Mouse (Mus musculus): ENCODE data around the gene 1700015F17Rik.

1700015F17Rik gene

DNA sequence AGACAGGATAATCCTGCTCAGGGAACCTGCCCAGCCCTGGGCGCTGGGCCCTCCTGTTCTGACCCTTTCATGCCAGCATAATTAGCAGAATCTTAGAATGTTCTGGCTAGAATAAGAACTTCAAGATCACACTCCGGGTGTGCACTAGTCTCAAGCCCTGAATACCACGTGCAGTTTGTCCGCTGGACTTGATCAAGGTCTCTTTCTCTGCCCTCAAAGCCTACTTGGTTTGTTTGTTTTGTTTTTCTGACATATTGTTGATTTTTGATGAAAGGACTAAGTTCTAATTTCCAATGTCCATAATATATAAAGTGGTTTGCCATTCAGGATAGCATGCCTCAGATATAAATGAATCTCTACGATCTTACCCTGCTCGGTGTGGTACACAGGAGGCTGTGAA is at the start of gene 1700015F17Rik:
Gene 1700015F17Rik, minus strand, starts transcription at position 101 of the 400 bp plus-strand sequence.
- no peak for DNase-seq (ENCODE audit: low spot score in 2 of 2)

DNA sequence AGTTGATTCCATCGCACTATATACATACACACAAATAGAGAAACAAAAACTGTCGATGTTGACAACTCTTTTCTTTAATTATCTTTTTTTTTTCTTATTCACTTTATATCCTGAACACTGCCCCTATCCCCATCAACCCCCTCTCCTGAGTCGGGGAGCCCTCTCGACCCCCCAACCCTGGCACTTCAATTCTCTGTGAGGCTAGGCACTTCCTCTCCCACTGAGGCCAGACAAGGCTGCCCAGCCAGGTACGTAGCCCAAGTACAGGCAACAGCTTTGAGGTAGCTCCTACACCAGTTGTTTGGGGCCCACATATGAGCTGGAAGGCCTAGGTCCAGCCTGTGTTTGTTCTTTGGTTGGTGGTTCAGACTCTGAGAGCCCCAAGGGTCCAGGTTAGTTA is 36.5 kb upstream of the 1700015F17Rik start:
- DNase-seq (ENCODE audit: low spot score in 2 of 2), result no peak

DNA sequence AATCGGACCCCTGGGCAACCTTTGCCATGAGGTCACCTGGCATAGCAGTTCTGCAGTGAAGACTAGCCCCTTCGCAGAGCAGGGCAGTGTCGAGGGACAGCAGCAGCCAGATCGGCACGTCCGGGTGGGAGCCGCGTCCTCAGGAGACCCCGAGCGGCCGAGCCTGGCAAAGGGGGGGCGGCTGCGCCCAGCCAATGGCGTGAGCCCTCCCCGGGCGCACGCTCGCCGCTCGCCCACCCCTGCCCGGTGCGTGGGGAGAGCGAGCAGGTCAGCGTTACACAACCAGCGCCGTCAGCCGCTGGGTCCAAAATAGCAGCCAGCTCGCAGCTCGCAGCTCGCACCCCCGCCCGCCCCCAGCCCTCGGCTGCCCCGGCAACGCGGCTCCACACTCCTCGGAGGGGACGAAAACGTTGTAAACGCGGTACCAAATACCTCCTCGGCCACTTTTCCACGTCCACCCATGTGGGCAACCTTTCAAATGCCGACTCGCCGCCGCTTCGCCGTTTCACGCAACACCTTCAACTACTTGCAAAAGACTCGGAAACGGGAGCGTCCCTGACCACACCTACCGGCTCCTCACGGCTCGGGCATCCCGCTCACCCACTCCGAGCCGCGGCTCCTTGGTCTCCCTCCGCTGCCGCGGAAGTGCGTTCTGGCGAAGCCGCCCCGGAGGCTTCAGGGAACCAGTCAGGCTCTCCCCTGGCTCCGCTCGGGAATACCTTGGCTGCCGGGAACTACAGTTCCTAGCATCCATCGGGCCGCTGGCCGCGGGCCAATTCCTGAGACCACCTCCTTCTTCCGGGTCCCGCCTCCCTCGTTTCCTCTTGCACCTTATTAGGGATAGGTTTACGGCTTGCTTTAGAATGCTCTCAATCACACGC is 35.5 kb upstream of the 1700015F17Rik start, which contains the start of gene Cldn12:
Gene Cldn12, minus strand, starts transcription at position 763 of the 881 bp plus-strand sequence.
- DNase-seq (ENCODE audit: low spot score in 2 of 2), result peak; percentile 94 to 97

DNA sequence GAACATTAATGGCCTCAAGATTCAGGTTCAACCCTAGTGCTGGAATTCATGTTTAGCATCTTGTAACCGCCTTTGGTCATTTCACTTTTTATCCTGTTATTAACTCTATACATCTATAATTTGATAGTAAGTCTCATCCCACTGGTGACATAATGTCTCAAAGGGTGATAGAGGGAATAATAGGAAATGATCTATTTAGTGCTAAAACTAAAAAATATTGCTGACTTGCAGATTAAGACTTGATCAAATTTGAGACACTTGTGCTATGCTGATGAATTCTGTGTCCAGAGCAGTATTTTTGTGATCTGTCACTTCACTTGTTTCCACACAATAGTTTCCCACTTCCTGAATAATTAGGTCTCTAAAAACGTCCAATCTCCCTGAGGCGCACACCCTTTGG is 32.5 kb upstream of the 1700015F17Rik start:
- no peak for DNase-seq (ENCODE audit: low spot score in 2 of 2)

DNA sequence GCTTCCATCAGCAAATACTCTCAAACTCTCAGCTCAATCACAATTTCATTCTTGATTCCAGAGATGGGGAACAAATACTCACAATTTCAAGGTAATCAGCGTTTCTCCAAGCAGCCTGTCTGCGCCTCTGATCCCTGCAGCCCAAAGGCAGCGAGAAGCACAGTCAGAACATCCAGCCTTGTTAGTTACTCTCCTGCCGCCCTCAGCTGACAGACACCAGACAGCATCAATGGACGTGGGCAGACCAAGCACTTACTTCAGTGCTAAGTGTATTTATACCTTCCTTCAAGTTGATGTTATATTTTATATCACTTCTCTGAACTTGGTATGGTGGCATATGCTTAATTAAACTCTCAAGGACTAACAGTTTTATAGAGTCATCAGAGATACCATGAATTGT is 32.0 kb upstream of the 1700015F17Rik start:
- DNase-seq (ENCODE audit: low spot score in 2 of 2), result no peak

DNA sequence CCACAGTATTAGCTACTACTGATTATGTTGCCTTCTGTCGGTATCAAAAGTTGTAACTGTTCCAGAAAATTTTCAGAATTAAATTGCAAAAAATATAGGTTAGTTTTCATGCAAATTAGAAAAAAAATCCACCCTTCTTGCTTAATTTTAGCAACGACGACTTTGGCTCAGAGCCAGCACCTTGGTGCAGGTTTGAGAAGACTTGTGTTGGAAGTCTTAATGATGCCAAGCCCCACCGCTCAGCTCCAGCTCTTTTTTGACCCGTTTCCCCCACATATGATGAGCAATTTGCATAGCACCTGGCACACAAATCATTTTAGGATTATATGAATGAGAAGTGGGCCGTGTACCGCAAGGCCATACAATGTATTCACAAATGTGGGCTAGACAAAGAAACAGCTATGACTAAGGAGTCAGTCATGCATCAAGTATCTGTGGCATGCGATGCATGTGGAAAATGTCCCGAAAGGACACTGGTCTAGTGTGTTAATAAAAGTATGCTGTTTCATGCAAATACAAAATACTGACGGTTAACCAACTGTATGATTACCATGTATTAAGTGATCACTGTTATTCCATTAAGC is 31.5 kb upstream of the 1700015F17Rik start:
- DNase-seq (ENCODE audit: low spot score in 2 of 2), result peak in 1 of 2 experiments; percentile 63

DNA sequence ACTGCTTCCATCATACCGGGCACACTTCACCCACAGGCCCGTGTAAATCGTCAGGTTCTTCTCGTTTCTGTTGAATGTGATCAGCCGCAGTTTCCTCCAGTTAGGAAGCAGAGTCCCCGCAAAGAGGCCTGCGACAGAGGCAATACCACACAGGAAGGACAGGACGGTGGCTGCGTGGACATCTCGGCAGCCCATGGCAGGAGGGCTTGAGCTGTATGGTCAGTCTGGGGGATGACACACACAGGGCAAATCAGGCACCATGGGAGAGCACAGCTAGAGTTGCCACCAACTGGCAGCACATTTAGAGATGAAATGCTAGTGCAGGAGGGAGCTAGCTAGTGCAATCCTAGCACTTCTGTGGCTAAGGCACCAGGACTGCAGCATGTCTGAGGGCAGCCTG is 29.3 kb upstream of the 1700015F17Rik start:
- DNase-seq (ENCODE audit: low spot score in 2 of 2), result no peak

DNA sequence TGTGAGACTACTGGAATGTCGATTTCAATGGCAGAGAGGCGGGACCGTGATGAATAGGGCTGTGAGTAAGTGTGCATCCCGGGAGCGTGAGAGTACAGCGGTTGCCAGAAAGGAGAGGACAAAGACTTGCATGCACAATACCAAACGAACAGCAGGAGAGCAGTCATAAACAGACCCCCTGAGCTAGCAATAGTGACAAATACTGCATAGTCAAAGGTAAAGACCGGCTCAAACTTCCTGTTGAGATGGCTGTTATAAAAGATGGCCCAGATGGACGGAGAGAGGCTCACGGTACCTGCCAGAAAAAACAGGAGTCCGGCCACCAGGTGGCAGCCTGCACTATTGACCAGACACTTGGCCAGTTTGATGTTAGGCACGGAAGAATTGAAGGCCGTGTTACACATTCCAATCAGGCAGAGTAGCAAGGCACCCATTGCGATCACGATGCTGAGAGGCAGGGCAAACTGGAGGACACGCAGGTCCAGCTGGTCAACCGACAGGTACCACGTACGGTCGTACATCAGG is 28.8 kb upstream of the 1700015F17Rik start:
- DNase-seq (ENCODE audit: low spot score in 2 of 2), result peak; percentile 20 to 69

DNA sequence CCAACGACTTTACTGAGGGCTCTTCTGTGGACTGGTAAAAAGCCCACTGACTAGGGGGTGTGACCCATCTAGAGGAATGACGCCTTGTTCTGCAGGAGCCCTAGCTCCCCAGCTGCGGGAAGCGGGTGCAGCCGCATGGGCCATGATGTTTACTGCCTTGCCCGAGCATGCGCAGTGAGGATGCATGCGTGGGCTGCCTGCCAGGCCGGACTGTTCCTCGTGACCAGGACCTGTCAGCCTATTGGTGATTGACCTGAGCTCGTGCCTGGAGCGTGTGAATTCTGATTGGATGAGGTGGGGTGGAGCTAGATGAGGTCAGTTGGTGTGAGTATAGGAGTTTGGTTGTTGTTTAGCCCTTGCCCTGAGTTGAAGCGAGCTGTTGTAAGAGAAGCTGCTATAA is 25.5 kb upstream of the 1700015F17Rik start:
- DNase-seq (ENCODE audit: low spot score in 2 of 2), result no peak

DNA sequence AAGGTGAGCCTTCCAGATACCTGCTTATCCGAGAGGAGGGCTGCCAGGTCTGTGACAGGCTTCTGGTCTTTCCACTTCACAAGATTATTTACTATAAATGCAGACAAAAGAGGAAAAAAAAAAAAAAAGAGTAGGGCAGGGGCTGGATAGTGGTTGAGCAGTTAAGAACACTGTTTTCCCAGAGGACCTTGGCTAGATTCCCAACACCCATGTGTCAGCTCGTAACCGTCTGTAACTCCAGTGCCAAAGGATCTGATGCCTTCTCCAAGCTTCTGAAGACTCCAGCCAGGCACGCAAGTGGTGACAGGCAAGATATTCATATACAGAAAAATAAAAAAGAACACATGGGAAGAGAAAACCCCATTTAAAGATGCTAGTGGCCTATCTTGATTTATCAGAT is 24.4 kb upstream of the 1700015F17Rik start:
- no peak for DNase-seq (ENCODE audit: low spot score in 2 of 2)

DNA sequence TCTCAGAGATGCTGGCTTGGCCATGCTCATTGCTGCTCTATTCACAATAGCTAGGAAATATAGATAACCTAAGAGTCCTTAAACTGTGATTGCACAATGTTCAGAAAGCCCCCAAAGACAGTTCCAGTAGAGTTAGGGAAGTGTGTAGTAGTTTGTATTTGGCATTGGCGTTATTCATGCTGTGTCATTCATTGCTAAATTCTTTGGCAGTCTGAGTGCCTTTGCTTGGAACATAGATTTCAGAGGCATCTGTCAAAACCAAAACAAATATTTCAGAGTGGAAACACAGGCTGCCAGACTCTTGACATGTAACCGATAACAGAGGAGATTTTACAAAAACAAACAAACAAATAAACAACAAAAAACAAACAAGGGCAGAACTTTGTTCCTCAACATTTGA is 22.6 kb upstream of the 1700015F17Rik start:
- DNase-seq (ENCODE audit: low spot score in 2 of 2), result no peak

DNA sequence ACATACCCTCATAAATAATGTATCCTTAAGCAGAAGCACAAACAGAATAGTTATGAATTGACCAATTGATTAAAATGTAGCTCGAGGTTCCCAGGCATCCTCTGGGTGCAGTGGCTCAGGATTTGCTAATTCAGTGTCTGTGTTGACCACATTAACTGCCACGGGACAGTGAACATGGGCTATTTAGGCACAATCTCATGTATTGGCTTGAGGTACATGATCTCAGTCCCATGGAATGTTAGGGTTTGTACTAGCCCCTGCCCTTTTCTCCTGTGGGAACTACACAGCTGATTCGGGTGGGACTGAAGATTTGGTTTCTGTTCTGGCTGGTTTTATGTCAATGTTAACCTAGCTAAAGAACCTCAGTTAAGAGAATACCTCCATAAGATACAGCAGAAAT is 17.4 kb upstream of the 1700015F17Rik start:
- DNase-seq (ENCODE audit: low spot score in 2 of 2), result no peak

DNA sequence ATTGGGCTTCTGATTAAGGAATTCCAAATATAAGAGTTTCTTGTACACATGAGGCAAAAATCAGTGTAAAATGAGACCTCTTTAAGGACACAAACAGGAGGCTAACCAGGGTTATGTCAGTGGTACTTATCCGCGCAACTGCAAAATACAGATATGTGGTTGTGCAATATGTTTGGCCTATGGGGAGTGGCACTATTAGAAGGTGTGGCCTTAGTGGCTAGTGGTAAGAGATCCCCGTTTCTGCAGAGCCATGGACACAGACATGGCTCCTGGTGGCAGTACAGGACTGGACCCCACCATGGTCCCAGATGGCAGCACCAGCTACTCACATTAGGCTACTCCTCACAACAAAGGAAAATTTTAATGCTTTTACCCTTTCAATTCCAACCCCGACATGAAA is 16.1 kb upstream of the 1700015F17Rik start:
- no peak for DNase-seq (ENCODE audit: low spot score in 2 of 2)

DNA sequence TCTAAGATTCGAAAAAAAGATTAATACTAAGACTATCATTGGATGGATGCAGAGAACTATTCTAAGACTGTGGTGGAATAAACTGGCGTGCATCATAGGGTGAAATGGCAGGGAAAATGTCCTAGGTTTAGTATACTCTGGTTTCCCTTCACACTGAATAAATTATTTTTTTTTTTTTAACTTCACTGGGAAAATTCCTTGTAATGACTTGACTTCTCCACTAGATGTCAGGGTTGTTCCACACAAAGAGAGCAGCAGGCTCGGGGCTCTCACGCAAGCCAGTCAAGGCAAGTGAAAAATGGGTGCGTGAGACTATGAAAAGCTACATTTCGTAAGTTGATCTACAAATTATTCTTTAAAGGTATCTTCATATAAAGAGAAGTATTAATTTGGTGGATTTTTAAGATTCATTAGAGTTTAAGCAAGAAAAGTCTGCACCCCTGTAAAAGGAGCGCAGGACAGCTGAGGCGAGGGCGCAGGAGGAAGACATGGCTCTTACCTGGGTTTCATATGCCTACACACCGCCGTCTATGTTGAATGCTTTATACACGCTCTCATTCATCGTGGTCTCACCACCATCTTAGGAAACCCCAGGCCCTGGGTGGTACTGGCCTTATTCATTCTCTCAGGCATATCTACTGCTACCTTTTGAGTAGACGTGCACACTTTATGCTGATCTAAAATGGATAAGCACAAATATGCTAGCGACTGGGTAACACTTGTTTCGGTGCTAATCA is 15.5 kb upstream of the 1700015F17Rik start:
- DNase-seq (ENCODE audit: low spot score in 2 of 2), result no peak

DNA sequence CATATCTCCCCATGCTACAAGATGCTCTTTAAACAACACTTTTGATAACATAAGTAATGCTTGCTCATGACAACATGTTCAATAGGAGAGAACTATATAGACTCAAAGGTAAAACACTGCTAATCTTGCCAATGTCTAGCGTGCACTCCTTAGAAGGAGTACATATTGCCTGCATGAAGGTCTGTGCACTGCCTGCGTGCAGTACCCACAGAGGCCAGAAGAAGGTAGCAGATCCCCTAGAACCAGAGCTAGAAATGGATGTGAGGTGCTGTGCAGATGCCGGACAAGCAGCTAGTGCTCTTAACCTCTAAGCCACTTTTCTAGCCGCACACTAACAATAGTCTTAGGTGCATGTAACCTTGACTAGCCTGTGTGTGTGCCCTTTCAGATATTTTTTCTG is 13.2 kb upstream of the 1700015F17Rik start:
- DNase-seq (ENCODE audit: low spot score in 2 of 2), result no peak

DNA sequence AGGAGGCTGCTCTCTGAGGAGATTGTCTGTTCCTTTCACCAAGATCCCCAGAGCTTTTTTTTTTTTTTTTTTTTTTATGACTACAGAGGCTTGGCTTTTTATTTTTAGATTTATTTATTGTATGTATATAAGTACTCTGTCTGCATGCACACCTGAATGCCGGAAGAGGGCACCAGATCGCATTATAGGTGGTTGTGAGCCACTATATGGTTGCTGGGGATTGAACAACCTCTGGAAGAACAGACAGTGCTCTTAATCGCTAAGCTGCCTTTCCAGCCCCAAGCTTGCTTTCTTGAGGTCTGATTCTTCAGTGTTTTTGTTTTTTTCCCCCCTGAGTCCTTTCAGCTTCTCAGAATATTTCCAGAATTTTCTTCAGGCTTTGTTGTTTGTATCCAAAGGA is 7.1 kb upstream of the 1700015F17Rik start:
- no peak for DNase-seq (ENCODE audit: low spot score in 2 of 2)

DNA sequence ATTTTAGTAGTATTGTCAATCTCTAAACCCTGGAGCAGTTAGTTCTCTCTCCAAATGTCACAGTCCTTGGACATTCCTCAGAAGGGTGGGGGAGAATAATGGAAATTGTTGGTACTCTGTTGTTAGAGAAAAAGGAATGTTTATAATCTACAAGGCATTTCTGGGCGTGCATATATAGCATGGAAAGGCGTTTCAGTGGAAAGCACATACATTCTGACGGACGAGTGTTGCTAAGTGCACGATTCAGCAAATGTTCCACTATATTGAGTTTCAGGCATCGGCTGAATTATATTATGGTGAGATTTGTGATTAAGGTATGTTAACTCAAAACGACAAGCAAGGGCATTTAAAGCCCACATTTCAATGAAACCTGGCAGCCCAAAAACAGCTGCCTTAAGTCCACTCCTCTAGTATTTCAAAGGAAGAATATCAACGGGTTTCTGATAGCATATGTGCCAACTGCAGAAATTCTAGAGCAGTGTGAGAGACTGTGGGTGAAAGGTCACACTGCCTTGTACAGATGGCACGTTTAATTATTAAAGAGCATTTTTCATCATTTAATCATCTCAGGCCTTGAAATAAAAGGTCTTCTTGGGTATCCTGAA is 4.4 kb upstream of the 1700015F17Rik start:
- no peak for DNase-seq (ENCODE audit: low spot score in 2 of 2)

DNA sequence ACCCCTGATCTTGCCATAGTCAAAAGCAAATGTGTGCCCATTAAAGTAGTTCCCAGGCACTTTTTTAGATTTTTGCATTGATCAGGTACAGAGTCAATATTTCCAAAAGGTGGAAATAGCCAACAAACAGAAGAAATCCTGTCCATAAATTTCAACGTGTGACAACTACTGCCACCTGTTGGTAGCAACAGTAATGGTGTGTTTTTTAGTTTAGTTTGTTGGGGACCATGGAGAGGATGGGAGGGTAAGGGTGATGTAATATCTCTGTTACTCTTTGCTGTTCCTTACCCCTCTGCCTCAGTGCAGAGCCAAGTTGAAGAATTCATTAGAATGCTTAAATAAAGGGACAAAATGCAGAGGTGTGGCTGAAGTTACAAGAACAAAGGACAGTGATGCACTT is 2.7 kb upstream of the 1700015F17Rik start:
- no peak for DNase-seq (ENCODE audit: low spot score in 2 of 2)

DNA sequence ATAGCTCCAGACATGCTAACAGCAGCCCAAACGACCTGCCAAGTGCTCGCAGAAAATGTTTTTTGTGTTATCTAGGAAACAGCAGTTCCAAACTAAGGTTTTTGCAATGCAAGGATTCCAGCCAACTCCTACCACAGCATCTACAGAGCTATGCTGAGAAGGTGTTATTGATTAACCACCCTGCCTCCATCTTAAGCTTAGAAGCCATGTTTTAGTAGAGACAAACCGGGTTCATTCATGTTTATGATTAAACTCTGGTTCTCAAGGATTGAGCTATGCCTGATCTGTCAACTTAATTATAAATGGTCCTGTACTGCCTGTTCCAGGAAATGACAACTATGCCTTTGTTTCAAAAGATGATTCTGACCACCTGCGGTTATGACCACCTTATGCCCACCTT is 2.8 kb downstream of the 1700015F17Rik start:
- no peak for DNase-seq (ENCODE audit: low spot score in 2 of 2)

DNA sequence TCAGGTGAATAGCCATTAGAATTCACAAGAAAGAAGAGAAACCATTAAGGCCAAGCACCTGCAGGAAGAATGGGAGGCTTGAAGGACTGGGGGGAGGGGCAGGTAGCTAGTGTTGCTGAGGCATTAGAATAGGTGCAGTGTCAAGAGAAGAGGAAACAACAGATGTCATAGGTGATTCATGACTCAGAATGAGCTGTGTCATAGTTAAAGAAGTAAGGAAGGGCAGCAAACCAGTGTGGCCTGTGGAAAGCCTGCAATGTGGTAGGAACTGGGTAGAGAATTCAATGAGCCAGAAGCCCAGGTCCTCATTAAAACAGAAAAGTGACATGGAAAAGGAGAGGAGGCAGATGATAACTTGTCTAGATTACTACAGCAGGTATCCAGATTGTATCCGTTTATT is 13.7 kb downstream of the 1700015F17Rik start:
- DNase-seq (ENCODE audit: low spot score in 2 of 2), result no peak

DNA sequence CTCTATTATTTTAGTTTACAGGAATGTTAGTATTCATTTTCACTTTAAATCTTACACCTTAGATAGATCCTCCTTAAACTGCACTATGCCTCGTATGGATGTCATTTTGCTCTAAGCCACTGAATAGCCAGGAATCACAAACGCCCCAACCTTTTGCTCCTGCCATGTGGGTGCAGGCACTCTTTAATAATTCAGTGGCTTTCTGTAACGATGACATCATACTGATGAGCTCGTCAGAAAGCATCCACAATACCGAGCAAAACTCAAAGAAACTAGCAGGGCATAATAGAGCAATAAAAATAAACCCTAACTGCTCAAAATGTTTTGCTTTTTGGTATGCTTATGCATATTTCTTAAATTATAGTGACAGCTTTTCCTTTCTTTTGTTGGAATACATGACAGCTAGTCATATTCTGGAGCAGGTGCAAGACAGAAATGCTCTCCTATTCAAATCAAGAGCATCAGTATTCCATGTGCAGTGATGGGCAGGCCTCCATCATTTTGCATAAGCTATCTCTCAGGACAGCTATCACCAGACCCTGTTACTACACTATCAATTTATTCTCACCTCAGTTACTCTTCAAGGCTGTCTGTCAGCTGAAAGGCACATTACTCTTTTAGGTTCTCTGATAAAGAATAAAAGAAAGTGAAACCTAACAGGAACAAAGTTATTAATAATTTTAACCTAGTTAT is 47.1 kb downstream of the 1700015F17Rik start:
- DNase-seq (ENCODE audit: low spot score in 2 of 2), result no peak
